Mouse (Mus musculus) ES-E14 (cell line): Measurements from ENCODE around the gene Svep1. TPM values are rescaled to one million over a fixed set of nuclear protein-coding genes. Genes with fewer than 3 reads are reported as not detected.

Experiments
- DNase-seq: peaks from one replicate; pipeline ENCODE4 v3.0.0-alpha.2; 2013; ENCODE audit warnings: low read depth, low spot score
- H3K27ac ChIP-seq: 2 replicates; pipeline ENCODE4 v1.5.1; 2012; ENCODE audit warnings: low read depth, mild to moderate bottlenecking, low read length, moderate library complexity, mixed read lengths; ENCODE audit not compliant: poor library complexity, insufficient read depth, severe bottlenecking
- H3K36me3 ChIP-seq: 2 replicates; pipeline ENCODE4 v1.6.1; 2012; ENCODE audit warnings: mild to moderate bottlenecking, low read length, moderate library complexity, mixed read lengths; ENCODE audit not compliant: control insufficient read depth, poor library complexity, insufficient read depth, severe bottlenecking
- H3K4me1 ChIP-seq, 2 experiments: fragments of 150-350 bp in 1 of 2; sonication (generic) in 1 of 2; 2 replicates each; pipeline ENCODE4 v1.6.1; 2012; ENCODE audit warnings: low read length in 2 of 2, mild to moderate bottlenecking in 1 of 2, mixed read lengths in 1 of 2; ENCODE audit not compliant: control insufficient read depth in 2 of 2, insufficient read depth in 2 of 2, poor library complexity in 1 of 2
- H3K4me3 ChIP-seq, 2 experiments: fragments of 150-350 bp in 1 of 2; sonication (generic) in 1 of 2; 2 replicates each; pipeline ENCODE4 v1.5.1; 2012; ENCODE audit warnings: low read length in 2 of 2, low read depth in 1 of 2, mild to moderate bottlenecking in 1 of 2, mixed read lengths in 1 of 2; ENCODE audit not compliant: insufficient read depth in 1 of 2, poor library complexity in 1 of 2, severe bottlenecking in 1 of 2
- H3K9ac ChIP-seq: 2 replicates; pipeline ENCODE4 v1.6.1; 2012; ENCODE audit warnings: low read depth, mild to moderate bottlenecking, low read length, mixed read lengths; ENCODE audit not compliant: poor library complexity, insufficient read depth, severe bottlenecking
- H3K9me3 ChIP-seq: fragments of 150-350 bp; sonication (generic); 2 replicates; pipeline ENCODE4 v1.6.1; 2012; ENCODE audit warnings: low read depth, mild to moderate bottlenecking, low read length; ENCODE audit not compliant: control insufficient read depth, insufficient read depth
- CHD2 ChIP-seq: IDR thresholded peaks from 2 replicates; pipeline ENCODE4 v1.6.1; 2014; ENCODE audit warnings: mild to moderate bottlenecking, low read depth, low read length, inconsistent platforms
- HCFC1 ChIP-seq: IDR thresholded peaks from 2 replicates; pipeline ENCODE4 v1.6.1; 2012; ENCODE audit warnings: low read length, inconsistent platforms, borderline replicate concordance; ENCODE audit not compliant: insufficient read depth
- MAFK ChIP-seq: IDR thresholded peaks from 2 replicates; pipeline ENCODE4 v1.6.1; 2014; ENCODE audit warnings: mild to moderate bottlenecking, low read depth, low read length, inconsistent platforms; ENCODE audit not compliant: insufficient read depth
- ZC3H11A ChIP-seq: IDR thresholded peaks from 2 replicates; pipeline ENCODE4 v1.6.1; 2012; ENCODE audit warnings: low read depth, mild to moderate bottlenecking, inconsistent platforms, low read length, borderline replicate concordance
- ZNF384 ChIP-seq: IDR thresholded peaks from 2 replicates; pipeline ENCODE4 v1.6.1; 2012; ENCODE audit warnings: low read depth, low read length, inconsistent platforms
- in situ Hi-C, 2 experiments: fragments of 600-800 bp; cut with MboI; formaldehyde crosslinking; loops; one replicate each; pipeline ENCODE4 v1.15.1; 2025; ENCODE audit warnings: low sequenced_read_pairs in 2 of 2, inconsistent platforms in 1 of 2; ENCODE audit not compliant: unreplicated experiment in 2 of 2
- total RNA-seq: library from RNA; depleted of rRNA; stranded (reverse); fragments of 300-350 nt; gene quantifications from 2 replicates; pipeline ENCODE4 v1.2.3, GENCODE M21; 2012

Svep1 gene
- total RNA-seq, 1 experiment = 0.22 TPM

- no peaks in the 10 kb centered on the region for H3K9me3 ChIP-seq
- no peak for DNase-seq
- H3K9ac ChIP-seq = no peak overlapping the region
- no peak for TF ChIP-seq ZNF384
- no peak for TF ChIP-seq HCFC1
- no peak for TF ChIP-seq MAFK
- no peaks in the 10 kb centered on the region for H3K36me3 ChIP-seq
- in situ Hi-C loops = loop anchor here in 1 of 2 experiments (25.0 kb wide), 1 partner anchor 424 kb away; no protein-coding TSS in a partner anchor
- no peak overlapping the region for H3K27ac ChIP-seq
- H3K4me1 ChIP-seq = no peaks in the 10 kb centered on the region
- no peak overlapping the region for H3K4me3 ChIP-seq
Observed at GRCm38 (mm10) chr4:58086151-58086550, 120.5 kb downstream of the Svep1 start.

GRCm38 (mm10) chr4:58085340-58085739 lies 121.3 kb downstream of the Svep1 start:
- Histone ChIP-seq H3K4me1 (no peaks in the 10 kb centered on the region), H3K9ac (no peak overlapping the region), H3K27ac (no peak overlapping the region), H3K36me3 (no peaks in the 10 kb centered on the region), H3K4me3 (no peak overlapping the region), H3K9me3 (no peaks in the 10 kb centered on the region)
- in situ Hi-C loops = loop anchor here in 1 of 2 experiments (25.0 kb wide), 1 partner anchor 423 kb away; no protein-coding TSS in a partner anchor
- no peak for TF ChIP-seq HCFC1
- no peak for TF ChIP-seq MAFK
- no peak for DNase-seq

- H3K27ac ChIP-seq = no peak overlapping the region
- no peaks in the 10 kb centered on the region for H3K36me3 ChIP-seq
- no peak overlapping the region for H3K9ac ChIP-seq
- in situ Hi-C loops = loop anchor here in 1 of 2 experiments (25.0 kb wide), 1 partner anchor 422 kb away; no protein-coding TSS in a partner anchor
- TF ChIP-seq CHD2 (no peak), MAFK (no peak), ZNF384 (no peak), HCFC1 (no peak), ZC3H11A (no peak)
- no peaks in the 10 kb centered on the region for H3K4me1 ChIP-seq
- DNase-seq = no peak
- H3K9me3 ChIP-seq = no peaks in the 10 kb centered on the region
- no peak overlapping the region for H3K4me3 ChIP-seq
Observed at GRCm38 (mm10) chr4:58084155-58084554, 122.5 kb downstream of the Svep1 start.

GRCm38 (mm10) chr4:58082588-58082987 lies 124.1 kb downstream of the Svep1 start:
- Histone ChIP-seq H3K9ac (no peak overlapping the region), H3K36me3 (no peaks in the 10 kb centered on the region), H3K9me3 (no peaks in the 10 kb centered on the region), H3K4me1 (no peaks in the 10 kb centered on the region), H3K27ac (no peak overlapping the region), H3K4me3 (no peak overlapping the region)
- in situ Hi-C loops = loop anchor here in 1 of 2 experiments (25.0 kb wide), 1 partner anchor 420 kb away; no protein-coding TSS in a partner anchor
- peak; percentile 56 for DNase-seq
- TF ChIP-seq ZNF384 (no peak), MAFK (no peak), HCFC1 (no peak), ZC3H11A (no peak), CHD2 (no peak)

- Histone ChIP-seq H3K4me1 (no peaks in the 10 kb centered on the region), H3K9ac (no peak overlapping the region), H3K9me3 (no peaks in the 10 kb centered on the region), H3K27ac (no peak overlapping the region), H3K36me3 (no peaks in the 10 kb centered on the region), H3K4me3 (no peak overlapping the region)
- TF ChIP-seq MAFK = no peak
- no peak for TF ChIP-seq CHD2
- TF ChIP-seq ZC3H11A = 0 out of 2 replicates have a peak, but pooled peaks have one; percentile 19
- no peak for TF ChIP-seq HCFC1
- no peak for TF ChIP-seq ZNF384
- in situ Hi-C loops = loop anchor here in 1 of 2 experiments (10.0 to 25.0 kb wide), 2 partner anchors 175 to 417 kb away; no protein-coding TSS in a partner anchor
- peak; percentile 66 for DNase-seq
Observed at GRCm38 (mm10) chr4:58079631-58080030, 127.0 kb downstream of the Svep1 start.
